Mouse (Mus musculus) central nervous system, embryonic 18 days (tissue): ENCODE measurements around the gene Mars. TPM values are rescaled to one million over a fixed set of nuclear protein-coding genes. Genes with fewer than 3 reads are reported as not detected.

Source experiments
- polyA plus RNA-seq: library from polyadenylated mRNA; depleted of rRNA; stranded (reverse); fragments of >200 nt; gene quantifications from 2 replicates; pipeline ENCODE4 v1.2.3, GENCODE M21; 2012; rRNA removed

The Mars gene
- 94.5 and 96.6 TPM in 2 replicates for polyA plus RNA-seq

GRCm38 (mm10) chr10:127311476-127312355 lies at the start of gene Mars:
Gene Mars, minus strand, starts transcription at chr10:127311786.

GRCm38 (mm10) chr10:127353909-127354895 lies 42.6 kb upstream of the Mars start, which contains the start of gene Inhbe:
Gene Inhbe, minus strand, starts transcription at chr10:127354411.

GRCm38 (mm10) chr10:127341891-127342639 lies 30.5 kb upstream of the Mars start, which contains the start of gene Gli1:
Gene Gli1, minus strand, starts transcription at chr10:127341974.

GRCm38 (mm10) chr10:127321621-127322020 lies 10.0 kb upstream of the Mars start, which contains the start of gene Arhgap9:
Gene Arhgap9, plus strand, starts transcription at chr10:127321964.

GRCm38 (mm10) chr10:127288800-127289572 lies 22.6 kb downstream of the Mars start, which contains the start of gene Mbd6:
Gene Mbd6, minus strand, starts transcription at chr10:127289018.

GRCm38 (mm10) chr10:127266112-127267091 lies 45.2 kb downstream of the Mars start, which contains the start of gene Dctn2:
Gene Dctn2, plus strand, starts transcription at chr10:127266368.

GRCm38 (mm10) chr10:127262548-127263398 lies 48.8 kb downstream of the Mars start, which contains the start of gene Kif5a:
Gene Kif5a, minus strand, starts transcription at chr10:127263348.

Other genes starting within 250 kb of the Mars start
- gene Cdk4, start 248.3 kb downstream of the Mars start, polyA plus RNA-seq, result 579 and 618 TPM in 2 replicates
- 74.7 and 75.1 TPM in 2 replicates for gene Tspan31, start 241.5 kb downstream of the Mars start, polyA plus RNA-seq
- 143 and 168 TPM in 2 replicates for gene Agap2, start 236.5 kb downstream of the Mars start, polyA plus RNA-seq
- 71.6 and 74.0 TPM in 2 replicates for gene Os9, start 190.7 kb downstream of the Mars start, polyA plus RNA-seq
- gene B4galnt1, start 146.6 kb downstream of the Mars start, polyA plus RNA-seq, result 62.2 and 78.3 TPM in 2 replicates
- gene Slc26a10, start 131.1 kb downstream of the Mars start, polyA plus RNA-seq, result 0.56 and 1.0 TPM in 2 replicates
- 75.2 and 81.9 TPM in 2 replicates for gene Arhgef25, start 121.7 kb downstream of the Mars start, polyA plus RNA-seq
- 422 and 436 TPM in 2 replicates for gene Dtx3, start 116.1 kb downstream of the Mars start, polyA plus RNA-seq
- 23.6 and 23.7 TPM in 2 replicates for gene Pip4k2c, start 100.2 kb downstream of the Mars start, polyA plus RNA-seq
- gene Kif5a, start 48.4 kb downstream of the Mars start, polyA plus RNA-seq, result 162 and 165 TPM in 2 replicates
- 336 TPM in 2 replicates for gene Dctn2, start 45.4 kb downstream of the Mars start, polyA plus RNA-seq
- gene Mbd6, start 22.8 kb downstream of the Mars start, polyA plus RNA-seq, result 26.6 and 33.0 TPM in 2 replicates
- 0.48 and 0.60 TPM in 2 replicates for gene Arhgap9, start 10.2 kb upstream of the Mars start, polyA plus RNA-seq
- 5.2 and 7.5 TPM in 2 replicates for gene Gli1, start 30.2 kb upstream of the Mars start, polyA plus RNA-seq
- gene Inhbe, start 42.6 kb upstream of the Mars start, polyA plus RNA-seq, result 0.01 TPM in 1 of 2 replicates, not detected in the other
- not detected in 2 replicates for gene Inhbc, start 58.6 kb upstream of the Mars start, polyA plus RNA-seq
- 48.7 and 63.2 TPM in 2 replicates for gene R3hdm2, start 68.5 kb upstream of the Mars start, polyA plus RNA-seq
- gene Stac3, start 189.9 kb upstream of the Mars start, polyA plus RNA-seq, result 6.8 and 10.4 TPM in 2 replicates
- gene Ndufa4l2, start 203.2 kb upstream of the Mars start, polyA plus RNA-seq, result 13.5 and 15.8 TPM in 2 replicates
- 61.1 and 62.7 TPM in 2 replicates for gene Shmt2, start 210.7 kb upstream of the Mars start, polyA plus RNA-seq
- 10.5 and 10.6 TPM in 2 replicates for gene Nxph4, start 222.8 kb upstream of the Mars start, polyA plus RNA-seq